Mouse (Mus musculus): ENCODE data around the gene Kif6. TPM values are rescaled to one million over a fixed set of nuclear protein-coding genes. Genes with fewer than 3 reads are reported as not detected.

Gene Kif6
- polyA plus RNA-seq (2014; fragmentation: Illumina TruSeq; extraction: RNeasy Lipid Tissue Mini Kit (QIAGEN cat#74804)) = 3.4 TPM

GRCm38 (mm10) chr17:49614577-49615235 is at the start of gene Kif6:
TSS of gene Kif6 (plus strand) at chr17:49615136.

Other genes with a start within 250 kb of the Kif6 start
- 2.6 TPM for gene Mocs1, start 186.8 kb upstream of the Kif6 start, polyA plus RNA-seq (2014; fragmentation: Illumina TruSeq; extraction: RNeasy Lipid Tissue Mini Kit (QIAGEN cat#74804))
- gene Daam2, start 50.8 kb upstream of the Kif6 start, polyA plus RNA-seq (2014; fragmentation: Illumina TruSeq; extraction: RNeasy Lipid Tissue Mini Kit (QIAGEN cat#74804)) = 4.4 TPM